Mouse (Mus musculus) ES-E14 (cell line): ENCODE measurements at regions not wholly inside any gene's neighbourhood (a gene's known extent, or its start where the extent isn't known, plus 50 kb on each side); places are given as distances from the start of the nearest gene placed in this dataset.

ENCODE experiments used
- HCFC1 ChIP-seq: IDR thresholded peaks from 2 replicates; pipeline ENCODE4 v1.6.1; 2012; ENCODE audit warnings: low read length, inconsistent platforms, borderline replicate concordance; ENCODE audit not compliant: insufficient read depth
- ZNF384 ChIP-seq: IDR thresholded peaks from 2 replicates; pipeline ENCODE4 v1.6.1; 2012; ENCODE audit warnings: low read depth, low read length, inconsistent platforms

DNA sequence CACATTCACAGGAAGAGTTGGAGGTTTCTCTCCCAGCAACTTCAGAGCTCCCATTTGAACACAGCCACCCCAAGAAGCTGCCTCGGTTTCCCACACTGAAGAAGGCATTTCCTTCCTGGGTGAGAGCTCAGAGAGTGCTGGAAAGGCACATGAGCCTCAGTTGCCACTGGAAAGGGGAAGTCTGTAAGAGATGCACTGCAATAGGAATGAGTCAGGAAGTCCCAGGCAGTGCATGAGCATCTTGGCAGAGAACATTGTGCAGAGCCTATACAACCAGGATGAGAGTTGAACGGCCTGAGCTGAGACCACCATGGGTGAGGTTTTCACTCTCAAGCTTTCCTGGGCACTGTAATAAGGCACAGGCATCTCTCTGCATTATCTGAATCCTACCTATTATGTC lies 244.4 kb downstream of the Irs2 start:
- TF ChIP-seq HCFC1 (no peak), ZNF384 (no peak)
